Mouse (Mus musculus) cerebellum, adult 2 months (tissue): ENCODE measurements around the gene Col24a1.

ENCODE experiments used
- CTCF ChIP-seq: fragments of 200-500 bp; IDR thresholded peaks from 2 replicates; pipeline ENCODE4 v1.5.1; 2011; ENCODE audit warnings: low read depth, mild to moderate bottlenecking, control low read depth, low read length, moderate library complexity, borderline replicate concordance; ENCODE audit not compliant: insufficient read depth
- POLR2A ChIP-seq: fragments of 200-500 bp; IDR thresholded peaks from 2 replicates; pipeline ENCODE4 v1.6.1; 2011; ENCODE audit warnings: low read length, control low read depth, borderline replicate concordance; ENCODE audit not compliant: insufficient read depth

GRCm38 (mm10) chr3:145383095-145383494 is 90.8 kb downstream of the Col24a1 start:
- TF ChIP-seq POLR2A: no peak
- TF ChIP-seq CTCF: no peak
